Mouse (Mus musculus): ENCODE results near the gene Dbx1. TPM values are rescaled to one million over a fixed set of nuclear protein-coding genes. Genes with fewer than 3 reads are reported as not detected.

Dbx1 gene
- total and polyA plus RNA-seq, 3 experiments = not detected

- no peak for TF ChIP-seq USF2 (IDR thresholded peaks at IDR 0.05; ENCODE audit: borderline replicate concordance in 1 of 2, insufficient read depth in 1 of 2, low read depth in 1 of 2, low read length in 2 of 2)
- TF ChIP-seq GATA1 (IDR thresholded peaks at IDR 0.05; ENCODE audit: low read depth, low read length) = no peak
- TF ChIP-seq RCOR1 (IDR thresholded peaks at IDR 0.05; ENCODE audit: low read depth, low read length) = no peak
Observed at GRCm38 (mm10) chr7:49599950-49600349, 36.7 kb downstream of the Dbx1 start (continued).

- Histone ChIP-seq H3K4me1 (ENCODE audit: control insufficient read depth in 1 of 2, insufficient read depth in 2 of 2, low read length in 2 of 2) (no peaks in the 10 kb centered on the region), H3K79me2 (ENCODE audit: control insufficient read depth, insufficient read depth, low read length, poor library complexity) (no peaks in the 10 kb centered on the region), H3K9ac (ENCODE audit: control insufficient read depth, low read depth, low read length, poor library complexity, severe bottlenecking) (no peak overlapping the region), H3K36me3 (ENCODE audit: control insufficient read depth in 1 of 2, insufficient read depth in 2 of 2, low read length in 2 of 2) (no peaks in the 10 kb centered on the region), H3K4me3 (ENCODE audit: control insufficient read depth in 1 of 2, insufficient read depth in 1 of 2, low read depth in 2 of 2, low read length in 2 of 2) (no peak overlapping the region), H3K9me3 (replicated peaks; ENCODE audit: insufficient read depth, low read length) (no peaks in the 10 kb centered on the region), H3K27ac (ENCODE audit: control insufficient read depth, low read depth, low read length) (no peak overlapping the region), H3K27me3 (ENCODE audit: control insufficient read depth in 1 of 2, insufficient read depth in 2 of 2, low read length in 2 of 2) (no peaks in the 10 kb centered on the region)
- no peak for DNase-seq (ENCODE audit: low read depth, low spot score)
- TF ChIP-seq RAD21 (IDR thresholded peaks at IDR 0.05; ENCODE audit: low read depth, low read length) = no peak
- no peak for TF ChIP-seq MAFK (IDR thresholded peaks at IDR 0.05; ENCODE audit: borderline replicate concordance, low read depth, low read length)
- no peak for TF ChIP-seq HCFC1 (IDR thresholded peaks at IDR 0.05; ENCODE audit: low read depth, low read length)
- no peak for TF ChIP-seq POLR2A (IDR thresholded peaks at IDR 0.05; ENCODE audit: control insufficient read depth in 1 of 2, insufficient read depth in 1 of 2, low read depth in 1 of 2, low read length in 2 of 2, poor library complexity in 1 of 2)
- no peak for TF ChIP-seq UBTF (IDR thresholded peaks at IDR 0.05; ENCODE audit: borderline replicate concordance, insufficient read depth, low read depth, low read length)
- TF ChIP-seq KAT2A (conservative IDR thresholded peaks at IDR 0.05; ENCODE audit: low read depth, low read length) = no peak
- no peak for TF ChIP-seq ZC3H11A (IDR thresholded peaks at IDR 0.05; ENCODE audit: low read depth, low read length)
- TF ChIP-seq SIN3A (IDR thresholded peaks at IDR 0.05; ENCODE audit: low read length) = no peak
- no peak for TF ChIP-seq CTCF (IDR thresholded peaks at IDR 0.05 in 2 of 3, conservative IDR thresholded peaks at IDR 0.05 in 1 of 3; ENCODE audit: control insufficient read depth in 1 of 3, insufficient read depth in 1 of 3, low read depth in 2 of 3, low read length in 3 of 3, poor library complexity in 1 of 3, severe bottlenecking in 1 of 3)
- TF ChIP-seq TAL1 (IDR thresholded peaks at IDR 0.05; ENCODE audit: low read length) = no peak
- no peak for TF ChIP-seq TBP (IDR thresholded peaks at IDR 0.05; ENCODE audit: low read depth, low read length)
- no peak for TF ChIP-seq POLR2AphosphoS2 (IDR thresholded peaks at IDR 0.05; ENCODE audit: low read length)
- TF ChIP-seq CHD1 (IDR thresholded peaks at IDR 0.05; ENCODE audit: low read depth, low read length) = no peak
- no peak for TF ChIP-seq ELF1 (IDR thresholded peaks at IDR 0.05; ENCODE audit: low read depth, low read length)
Observed at GRCm38 (mm10) chr7:49598225-49598624, 38.4 kb downstream of the Dbx1 start.

- Histone ChIP-seq H3K27ac (ENCODE audit: control insufficient read depth, low read depth, low read length) (no peak overlapping the region), H3K27me3 (ENCODE audit: control insufficient read depth in 1 of 2, insufficient read depth in 2 of 2, low read length in 2 of 2) (no peaks in the 10 kb centered on the region), H3K36me3 (ENCODE audit: control insufficient read depth in 1 of 2, insufficient read depth in 2 of 2, low read length in 2 of 2) (no peaks in the 10 kb centered on the region), H3K4me1 (ENCODE audit: control insufficient read depth in 1 of 2, insufficient read depth in 2 of 2, low read length in 2 of 2) (no peaks in the 10 kb centered on the region), H3K9me3 (replicated peaks; ENCODE audit: insufficient read depth, low read length) (no peaks in the 10 kb centered on the region), H3K9ac (ENCODE audit: control insufficient read depth, low read depth, low read length, poor library complexity, severe bottlenecking) (no peak overlapping the region), H3K79me2 (ENCODE audit: control insufficient read depth, insufficient read depth, low read length, poor library complexity) (no peaks in the 10 kb centered on the region), H3K4me3 (ENCODE audit: control insufficient read depth in 1 of 2, insufficient read depth in 1 of 2, low read depth in 2 of 2, low read length in 2 of 2) (no peak overlapping the region)
- no peak for TF ChIP-seq ZC3H11A (IDR thresholded peaks at IDR 0.05; ENCODE audit: low read depth, low read length)
- TF ChIP-seq GABPA (IDR thresholded peaks at IDR 0.05; ENCODE audit: low read depth, low read length) = no peak
- TF ChIP-seq USF2 (IDR thresholded peaks at IDR 0.05; ENCODE audit: borderline replicate concordance in 1 of 2, insufficient read depth in 1 of 2, low read depth in 1 of 2, low read length in 2 of 2) = no peak
- no peak for TF ChIP-seq ZMIZ1 (IDR thresholded peaks at IDR 0.05; ENCODE audit: low read depth, low read length)
- TF ChIP-seq MEF2A (IDR thresholded peaks at IDR 0.05; ENCODE audit: extremely low read depth, insufficient replicate concordance, low read depth, low read length, poor library complexity, severe bottlenecking) = no peak
- TF ChIP-seq CTCF (IDR thresholded peaks at IDR 0.05 in 2 of 3, conservative IDR thresholded peaks at IDR 0.05 in 1 of 3; ENCODE audit: control insufficient read depth in 1 of 3, insufficient read depth in 1 of 3, low read depth in 2 of 3, low read length in 3 of 3, poor library complexity in 1 of 3, severe bottlenecking in 1 of 3) = no peak
- no peak for TF ChIP-seq JUND (IDR thresholded peaks at IDR 0.05; ENCODE audit: low read depth, low read length)
- TF ChIP-seq MAZ (IDR thresholded peaks at IDR 0.05; ENCODE audit: low read depth, low read length) = no peak
- no peak for TF ChIP-seq TAL1 (IDR thresholded peaks at IDR 0.05; ENCODE audit: low read length)
- TF ChIP-seq ZKSCAN1 (IDR thresholded peaks at IDR 0.05; ENCODE audit: low read depth, low read length) = no peak
- no peak for TF ChIP-seq MAX (IDR thresholded peaks at IDR 0.05; ENCODE audit: low read length)
- no peak for DNase-seq (ENCODE audit: low read depth, low spot score)
Observed at GRCm38 (mm10) chr7:49597776-49598175, 38.9 kb downstream of the Dbx1 start.

Measured in MEL (cell line).